In genomic region chr17:30144114-30144513, GRCm38 (mm10) we compare ENCODE assay signal across 14 mouse cellular contexts.
"Had no signal": no experiment of that assay in that cellular context is flagged by ENCODE, and none has a peak within 500 bp of the region (broad histone marks: within the 10 kb centered on the region; RNA-seq: fewer than 3 reads in every experiment).

No protein-coding gene starts in this region.

- H3K27ac ChIP-seq: limb, embryonic 12.5 days; liver, embryonic 13.5 days; midbrain, embryonic 10.5 days; neural tube, embryonic 15.5 days had no signal

- DNase-seq: kidney, adult 8-10 months; kidney, postnatal 25 days; layer of hippocampus, adult 9-11 months; liver, embryonic 13.5 days; lung, embryonic 14.5 days; lung, postnatal 10 days; lung, postnatal 4 days; right cerebral cortex, adult 18-20 months; right cerebral cortex, postnatal 25 days; thymus, postnatal 4 days had no signal

- H3K4me3 ChIP-seq: limb, embryonic 12.5 days; liver, embryonic 13.5 days; midbrain, embryonic 10.5 days; myocyte; neural tube, embryonic 15.5 days had no signal

- H3K4me2 ChIP-seq: limb, embryonic 12.5 days; liver, embryonic 13.5 days; lung, embryonic 14.5 days; neural tube, embryonic 15.5 days had no signal

- H3K9ac ChIP-seq: limb, embryonic 12.5 days; liver, embryonic 13.5 days; lung, embryonic 14.5 days; neural tube, embryonic 15.5 days had no signal

- H3K9me3 ChIP-seq: limb, embryonic 12.5 days; liver, embryonic 13.5 days; midbrain, embryonic 10.5 days; neural tube, embryonic 15.5 days had no signal

- H3K27me3 ChIP-seq: limb, embryonic 12.5 days; liver, embryonic 13.5 days; neural tube, embryonic 15.5 days had no signal

- H3K36me3 ChIP-seq: limb, embryonic 12.5 days; neural tube, embryonic 15.5 days had no signal
